Mouse (Mus musculus): ENCODE data around the gene Mt1. TPM values are rescaled to one million over a fixed set of nuclear protein-coding genes. Genes with fewer than 3 reads are reported as not detected.
A peak's percentile ranks its signal among the peaks of the same experiment; 100 is the strongest.
"Not testable (repeated sequence)": the region's sequence is repeated elsewhere in the genome, so short reads cannot be mapped to it uniquely, and the experiment has no call there.

The Mt1 gene
- 51.8 and 86.0 TPM in 2 replicates for polyA plus RNA-seq (2015; fragmentation: Nextera tagmentation; extraction: Ambion mirVana)

- Histone ChIP-seq H3K4me1 (ENCODE audit: control insufficient read depth, insufficient read depth, low read length) (peaks cover 22% of the 10 kb centered on the region), H3K9ac (ENCODE audit: low read depth, low read length) (peak within 1 kb of the TSS; percentile 33; the same call in 1 of the 2 replicates), H3K4me3 (ENCODE audit: low read depth, low read length) (peak within 1 kb of the TSS; percentile 31), H3K36me3 (ENCODE audit: control insufficient read depth, insufficient read depth, low read length) (no peaks in the 10 kb centered on the region), H3K27ac (ENCODE audit: low read length) (no peak within 1 kb of the TSS), H3K27me3 (ENCODE audit: control insufficient read depth, insufficient read depth, low read depth, low read length) (peaks cover 72% of the 10 kb centered on the region), H3K4me2 (ENCODE audit: low read length) (peak within 1 kb of the TSS; percentile 82), H3K9me3 (replicated peaks; ENCODE audit: control insufficient read depth, low read length, poor library complexity, severe bottlenecking) (no peaks in the 10 kb centered on the region)
- ATAC-seq = peak; percentile 82
- under 1% methylated on average over 50 of the region's 50 CpGs for WGBS
Observed at GRCm38 (mm10) chr8:94178857-94179712, at the start of gene Mt1. Mt1 (plus strand) TSS chr8:94179082.

GRCm38 (mm10) chr8:94129133-94129789, 49.6 kb upstream of the Mt1 start:
- Histone ChIP-seq H3K4me1 (ENCODE audit: control insufficient read depth, insufficient read depth, low read length) (no peaks in the 10 kb centered on the region), H3K4me2 (ENCODE audit: low read length) (no peak overlapping the region), H3K27ac (ENCODE audit: low read length) (no peak overlapping the region), H3K36me3 (ENCODE audit: control insufficient read depth, insufficient read depth, low read length) (no peaks in the 10 kb centered on the region), H3K9me3 (replicated peaks; ENCODE audit: control insufficient read depth, low read length, poor library complexity, severe bottlenecking) (no peaks in the 10 kb centered on the region), H3K9ac (ENCODE audit: low read depth, low read length) (no peak overlapping the region), H3K27me3 (ENCODE audit: control insufficient read depth, insufficient read depth, low read depth, low read length) (no peaks in the 10 kb centered on the region), H3K4me3 (ENCODE audit: low read depth, low read length) (no peak overlapping the region)
- ATAC-seq = no peak
- 67% methylated on average over 6 of the region's 6 CpGs for WGBS

GRCm38 (mm10) chr8:94130126-94130525, 48.8 kb upstream of the Mt1 start:
- H3K9me3 ChIP-seq (replicated peaks; ENCODE audit: control insufficient read depth, low read length, poor library complexity, severe bottlenecking) = no peaks in the 10 kb centered on the region
- no peak overlapping the region for H3K4me2 ChIP-seq (ENCODE audit: low read length)
- H3K4me1 ChIP-seq (ENCODE audit: control insufficient read depth, insufficient read depth, low read length) = no peaks in the 10 kb centered on the region
- WGBS = 90% methylated on average over 4 of the region's 4 CpGs
- no peaks in the 10 kb centered on the region for H3K36me3 ChIP-seq (ENCODE audit: control insufficient read depth, insufficient read depth, low read length)
- no peak for ATAC-seq
- no peak overlapping the region for H3K4me3 ChIP-seq (ENCODE audit: low read depth, low read length)
- H3K27me3 ChIP-seq (ENCODE audit: control insufficient read depth, insufficient read depth, low read depth, low read length) = no peaks in the 10 kb centered on the region
- no peak overlapping the region for H3K27ac ChIP-seq (ENCODE audit: low read length)
- no peak overlapping the region for H3K9ac ChIP-seq (ENCODE audit: low read depth, low read length)

GRCm38 (mm10) chr8:94132096-94132495, 46.8 kb upstream of the Mt1 start:
- Histone ChIP-seq H3K9ac (ENCODE audit: low read depth, low read length) (no peak overlapping the region), H3K4me3 (ENCODE audit: low read depth, low read length) (no peak overlapping the region), H3K27me3 (ENCODE audit: control insufficient read depth, insufficient read depth, low read depth, low read length) (no peaks in the 10 kb centered on the region), H3K4me2 (ENCODE audit: low read length) (no peak overlapping the region), H3K9me3 (replicated peaks; ENCODE audit: control insufficient read depth, low read length, poor library complexity, severe bottlenecking) (no peaks in the 10 kb centered on the region), H3K36me3 (ENCODE audit: control insufficient read depth, insufficient read depth, low read length) (no peaks in the 10 kb centered on the region), H3K27ac (ENCODE audit: low read length) (no peak overlapping the region), H3K4me1 (ENCODE audit: control insufficient read depth, insufficient read depth, low read length) (no peaks in the 10 kb centered on the region)
- ATAC-seq = no peak
- WGBS = 81% methylated on average over 5 of the region's 5 CpGs

GRCm38 (mm10) chr8:94134601-94135000, 44.3 kb upstream of the Mt1 start:
- whole genome bisulfite sequencing = 71% methylated on average over 3 of the region's 3 CpGs
- not testable (repeated sequence) for H3K27ac ChIP-seq (ENCODE audit: low read length); H3K27me3 ChIP-seq (ENCODE audit: control insufficient read depth, insufficient read depth, low read depth, low read length); H3K4me2 ChIP-seq (ENCODE audit: low read length); H3K9me3 ChIP-seq (replicated peaks; ENCODE audit: control insufficient read depth, low read length, poor library complexity, severe bottlenecking); H3K9ac ChIP-seq (ENCODE audit: low read depth, low read length); H3K36me3 ChIP-seq (ENCODE audit: control insufficient read depth, insufficient read depth, low read length); ATAC-seq; H3K4me3 ChIP-seq (ENCODE audit: low read depth, low read length); H3K4me1 ChIP-seq (ENCODE audit: control insufficient read depth, insufficient read depth, low read length)

- no peak for ATAC-seq
- Histone ChIP-seq H3K27me3 (ENCODE audit: control insufficient read depth, insufficient read depth, low read depth, low read length) (no peaks in the 10 kb centered on the region), H3K9me3 (replicated peaks; ENCODE audit: control insufficient read depth, low read length, poor library complexity, severe bottlenecking) (no peaks in the 10 kb centered on the region), H3K27ac (ENCODE audit: low read length) (no peak overlapping the region), H3K36me3 (ENCODE audit: control insufficient read depth, insufficient read depth, low read length) (no peaks in the 10 kb centered on the region), H3K9ac (ENCODE audit: low read depth, low read length) (no peak overlapping the region), H3K4me3 (ENCODE audit: low read depth, low read length) (no peak overlapping the region), H3K4me2 (ENCODE audit: low read length) (no peak overlapping the region), H3K4me1 (ENCODE audit: control insufficient read depth, insufficient read depth, low read length) (no peaks in the 10 kb centered on the region)
- WGBS = 90% methylated on average over 6 of the region's 6 CpGs
Observed at GRCm38 (mm10) chr8:94135556-94135955, 43.3 kb upstream of the Mt1 start.

- no peak for ATAC-seq
- Histone ChIP-seq H3K4me3 (ENCODE audit: low read depth, low read length) (no peak overlapping the region), H3K4me1 (ENCODE audit: control insufficient read depth, insufficient read depth, low read length) (no peaks in the 10 kb centered on the region), H3K9ac (ENCODE audit: low read depth, low read length) (no peak overlapping the region), H3K9me3 (replicated peaks; ENCODE audit: control insufficient read depth, low read length, poor library complexity, severe bottlenecking) (no peaks in the 10 kb centered on the region), H3K27ac (ENCODE audit: low read length) (no peak overlapping the region), H3K36me3 (ENCODE audit: control insufficient read depth, insufficient read depth, low read length) (no peaks in the 10 kb centered on the region), H3K4me2 (ENCODE audit: low read length) (no peak overlapping the region), H3K27me3 (ENCODE audit: control insufficient read depth, insufficient read depth, low read depth, low read length) (no peaks in the 10 kb centered on the region)
- 77% methylated on average over 7 of the region's 7 CpGs for WGBS
Observed at GRCm38 (mm10) chr8:94136192-94136591, 42.7 kb upstream of the Mt1 start.

GRCm38 (mm10) chr8:94136933-94137332, 41.9 kb upstream of the Mt1 start, which contains the start of gene Mt4:
Mt4 (plus strand) TSS chr8:94137197.
- H3K4me2 ChIP-seq (ENCODE audit: low read length) = no peak within 1 kb of the TSS

GRCm38 (mm10) chr8:94140266-94140795, 38.6 kb upstream of the Mt1 start:
- H3K4me2 ChIP-seq (ENCODE audit: low read length) = no peak overlapping the region
- no peak for ATAC-seq
- no peaks in the 10 kb centered on the region for H3K27me3 ChIP-seq (ENCODE audit: control insufficient read depth, insufficient read depth, low read depth, low read length)
- no peak overlapping the region for H3K4me3 ChIP-seq (ENCODE audit: low read depth, low read length)
- H3K36me3 ChIP-seq (ENCODE audit: control insufficient read depth, insufficient read depth, low read length) = no peaks in the 10 kb centered on the region
- H3K27ac ChIP-seq (ENCODE audit: low read length) = no peak overlapping the region
- H3K9ac ChIP-seq (ENCODE audit: low read depth, low read length) = no peak overlapping the region
- no peaks in the 10 kb centered on the region for H3K9me3 ChIP-seq (replicated peaks; ENCODE audit: control insufficient read depth, low read length, poor library complexity, severe bottlenecking)
- WGBS = 81% methylated on average over 4 of the region's 4 CpGs
- no peaks in the 10 kb centered on the region for H3K4me1 ChIP-seq (ENCODE audit: control insufficient read depth, insufficient read depth, low read length)

More at GRCm38 (mm10) chr8:94136933-94137332, 41.9 kb upstream of the Mt1 start, which contains the start of gene Mt4:
- ATAC-seq = no peak
- Histone ChIP-seq H3K36me3 (ENCODE audit: control insufficient read depth, insufficient read depth, low read length) (no peaks in the 10 kb centered on the region), H3K9me3 (replicated peaks; ENCODE audit: control insufficient read depth, low read length, poor library complexity, severe bottlenecking) (no peaks in the 10 kb centered on the region), H3K27ac (ENCODE audit: low read length) (no peak within 1 kb of the TSS), H3K27me3 (ENCODE audit: control insufficient read depth, insufficient read depth, low read depth, low read length) (no peaks in the 10 kb centered on the region), H3K4me3 (ENCODE audit: low read depth, low read length) (no peak within 1 kb of the TSS), H3K9ac (ENCODE audit: low read depth, low read length) (no peak within 1 kb of the TSS), H3K4me1 (ENCODE audit: control insufficient read depth, insufficient read depth, low read length) (no peaks in the 10 kb centered on the region)
- 54% methylated on average over 6 of the region's 6 CpGs for WGBS

Measured in midbrain, embryonic 16.5 days (tissue).